Mouse (Mus musculus) forebrain, postnatal 0 days (tissue): ENCODE data around the gene Ctc1. TPM values are rescaled to one million over a fixed set of nuclear protein-coding genes. Genes with fewer than 3 reads are reported as not detected.
"Not testable (repeated sequence)": the region's sequence is repeated elsewhere in the genome, so short reads cannot be mapped to it uniquely, and the experiment has no call there.

Source experiments
- ATAC-seq: fragments of 200-750 bp; cut with Nextera tagmentation; 2 replicates; pipeline ENCODE4 v1.8.0; 2017; ENCODE audit warnings: mild to moderate bottlenecking, moderate library complexity
- DNase-seq: peaks from one replicate; pipeline ENCODE4 v3.0.0-alpha.2; 2015
- H3K27ac ChIP-seq: fragments of 300-500 bp; sonication (generic); 2 replicates; pipeline ENCODE4 v1.5.1; 2014; ENCODE audit warnings: low read depth, mild to moderate bottlenecking, antibody characterized with exemption, low read length, moderate library complexity, mixed read lengths
- H3K27me3 ChIP-seq: fragments of 300-500 bp; sonication (generic); 2 replicates; pipeline ENCODE4 v1.6.1; 2014; ENCODE audit warnings: mild to moderate bottlenecking, low read length, mixed read lengths; ENCODE audit not compliant: insufficient read depth
- H3K36me3 ChIP-seq: fragments of 300-500 bp; sonication (generic); 2 replicates; pipeline ENCODE4 v1.6.1; 2014; ENCODE audit warnings: mild to moderate bottlenecking, moderate library complexity; ENCODE audit not compliant: insufficient read depth
- H3K4me1 ChIP-seq: fragments of 300-500 bp; sonication (generic); 2 replicates; pipeline ENCODE4 v1.6.1; 2014; ENCODE audit warnings: antibody characterized with exemption; ENCODE audit not compliant: insufficient read depth
- H3K4me2 ChIP-seq: fragments of 300-500 bp; sonication (generic); 2 replicates; pipeline ENCODE4 v1.6.1; 2014; ENCODE audit warnings: low read depth, mild to moderate bottlenecking, moderate library complexity
- H3K4me3 ChIP-seq: fragments of 300-500 bp; sonication (generic); 2 replicates; pipeline ENCODE4 v1.5.1; 2014; ENCODE audit warnings: low read depth, low read length, mixed read lengths
- H3K9ac ChIP-seq: fragments of 300-500 bp; sonication (generic); 2 replicates; pipeline ENCODE4 v1.6.1; 2014; ENCODE audit warnings: mild to moderate bottlenecking
- H3K9me3 ChIP-seq: fragments of 300-500 bp; sonication (generic); 2 replicates; pipeline ENCODE4 v1.6.1; 2016; ENCODE audit warnings: low read length
- CTCF ChIP-seq: sonication (generic); IDR thresholded peaks from 2 replicates; pipeline ENCODE4 v1.5.1; 2016; ENCODE audit warnings: antibody characterized with exemption, control low read depth, low read depth
- WGBS: fragments of 180-500 bp; shearing (Covaris S2); extraction: QIAGEN DNeasy Blood & Tissue Kit; methylation state at CpG from one replicate; pipeline ENCODE4 v1.1.7; 2014; 5-methylcytosine and 5-hydroxymethylcytosine counted together
- polyA plus RNA-seq: library from polyadenylated mRNA; unstranded; fragments of >200 nt; fragmentation: Nextera tagmentation; extraction: Ambion mirVana; gene quantifications from 2 replicates; pipeline ENCODE4 v1.2.1, GENCODE M21; 2015
- total RNA-seq: library from RNA; depleted of rRNA; stranded (reverse); fragments of >200 nt; gene quantifications from 2 replicates; pipeline ENCODE4 v1.2.3, GENCODE M21; 2014

Gene Ctc1
- total and polyA plus RNA-seq, 2 experiments from 2014 or later = 47.1 to 63.6 TPM

GRCm38 (mm10) chr11:68988341-68988740, 27.4 kb upstream of the Ctc1 start:
- Histone ChIP-seq H3K9me3 (no peaks in the 10 kb centered on the region), H3K27ac (no peak overlapping the region), H3K36me3 (peaks cover 59% of the 10 kb centered on the region), H3K4me1 (no peaks in the 10 kb centered on the region), H3K27me3 (no peaks in the 10 kb centered on the region), H3K4me2 (no peak overlapping the region), H3K9ac (no peak overlapping the region), H3K4me3 (no peak overlapping the region)
- ATAC-seq (no peak), DNase-seq (no peak)
- no peak for TF ChIP-seq CTCF
- WGBS = 92% methylated on average over 17 of the region's 17 CpGs

GRCm38 (mm10) chr11:68993122-68993521, 22.6 kb upstream of the Ctc1 start:
- Histone ChIP-seq H3K27me3 (no peaks in the 10 kb centered on the region), H3K36me3 (peaks cover 89% of the 10 kb centered on the region)
- no peak for DNase-seq

GRCm38 (mm10) chr11:68994377-68994776, 21.3 kb upstream of the Ctc1 start:
- peak; percentile 41 for TF ChIP-seq CTCF
- no peaks in the 10 kb centered on the region for H3K27me3 ChIP-seq
- H3K27ac ChIP-seq = no peak overlapping the region
- ATAC-seq (no peak), DNase-seq (no peak)
- peaks cover 91% of the 10 kb centered on the region for H3K36me3 ChIP-seq
- H3K9ac ChIP-seq = no peak overlapping the region
- no peak overlapping the region for H3K4me2 ChIP-seq
- H3K4me3 ChIP-seq = no peak overlapping the region
- 93% methylated on average over 3 of the region's 3 CpGs for WGBS
- H3K9me3 ChIP-seq = no peaks in the 10 kb centered on the region
- H3K4me1 ChIP-seq = no peaks in the 10 kb centered on the region

More at GRCm38 (mm10) chr11:68993122-68993521, 22.6 kb upstream of the Ctc1 start:
- ATAC-seq = no peak
- WGBS = 86% methylated on average over 7 of the region's 7 CpGs
- Histone ChIP-seq H3K4me2 (no peak overlapping the region), H3K9ac (no peak overlapping the region), H3K9me3 (no peaks in the 10 kb centered on the region), H3K4me3 (no peak overlapping the region), H3K4me1 (no peaks in the 10 kb centered on the region), H3K27ac (no peak overlapping the region)
- no peak for TF ChIP-seq CTCF

GRCm38 (mm10) chr11:68997080-68997479, 18.6 kb upstream of the Ctc1 start:
- TF ChIP-seq CTCF = no peak
- no peak for DNase-seq
- Histone ChIP-seq H3K4me2 (no peak overlapping the region), H3K9ac (no peak overlapping the region), H3K4me3 (no peak overlapping the region), H3K4me1 (no peaks in the 10 kb centered on the region), H3K36me3 (peaks cover 92% of the 10 kb centered on the region), H3K27ac (no peak overlapping the region), H3K9me3 (no peaks in the 10 kb centered on the region), H3K27me3 (no peaks in the 10 kb centered on the region)
- 96% methylated on average over 4 of the region's 4 CpGs for WGBS
- ATAC-seq = no peak

GRCm38 (mm10) chr11:69002782-69003181, 12.9 kb upstream of the Ctc1 start:
- not testable (repeated sequence) for ATAC-seq, H3K9me3 ChIP-seq, DNase-seq, H3K27ac ChIP-seq, H3K4me2 ChIP-seq, H3K4me3 ChIP-seq, H3K4me1 ChIP-seq, H3K27me3 ChIP-seq, H3K9ac ChIP-seq
- H3K36me3 ChIP-seq = peaks cover 52% of the 10 kb centered on the region
- 95% methylated on average over 4 of the region's 4 CpGs for WGBS

GRCm38 (mm10) chr11:69003592-69003991, 12.1 kb upstream of the Ctc1 start:
- no peak; the same call in 1 of the 2 replicates for TF ChIP-seq CTCF
- Histone ChIP-seq H3K9me3 (no peaks in the 10 kb centered on the region), H3K4me1 (peaks cover 4% of the 10 kb centered on the region; the same call in 1 of the 2 replicates), H3K4me2 (no peak overlapping the region), H3K27ac (no peak overlapping the region), H3K9ac (no peak overlapping the region), H3K27me3 (no peaks in the 10 kb centered on the region), H3K4me3 (no peak overlapping the region), H3K36me3 (peaks cover 46% of the 10 kb centered on the region)
- DNase-seq (no peak), ATAC-seq (no peak)
- WGBS = 63% methylated on average over 4 of the region's 4 CpGs

GRCm38 (mm10) chr11:69005193-69005592, 10.5 kb upstream of the Ctc1 start:
- H3K27me3 ChIP-seq = no peaks in the 10 kb centered on the region
- H3K4me1 ChIP-seq = peaks cover 4% of the 10 kb centered on the region; the same call in 1 of the 2 replicates
- WGBS = 91% methylated on average over 7 of the region's 7 CpGs
- no peak overlapping the region for H3K4me2 ChIP-seq
- H3K36me3 ChIP-seq = peaks cover 31% of the 10 kb centered on the region
- no peak for TF ChIP-seq CTCF
- H3K4me3 ChIP-seq = no peak overlapping the region
- H3K9ac ChIP-seq = no peak overlapping the region
- DNase-seq (no peak), ATAC-seq (no peak)
- no peak overlapping the region for H3K27ac ChIP-seq
- no peaks in the 10 kb centered on the region for H3K9me3 ChIP-seq

- H3K27ac ChIP-seq, DNase-seq, H3K4me1 ChIP-seq, H3K27me3 ChIP-seq, H3K4me3 ChIP-seq, H3K9ac ChIP-seq, H3K4me2 ChIP-seq, ATAC-seq, H3K9me3 ChIP-seq: not testable (repeated sequence)
- H3K36me3 ChIP-seq = peaks cover 17% of the 10 kb centered on the region
Observed at GRCm38 (mm10) chr11:69006575-69006974, 9.1 kb upstream of the Ctc1 start.
